Mouse (Mus musculus) liver, embryonic 15.5 days (tissue): Measurements from ENCODE around the gene Rem1. TPM values are rescaled to one million over a fixed set of nuclear protein-coding genes. Genes with fewer than 3 reads are reported as not detected.

ENCODE experiments used
- ATAC-seq: fragments of 200-750 bp; cut with Nextera tagmentation; 2 replicates; pipeline ENCODE4 v1.8.0; 2017; ENCODE audit warnings: moderate number of reproducible peaks, mild to moderate bottlenecking, moderate library complexity; ENCODE audit not compliant: insufficient read depth
- H3K27ac ChIP-seq: fragments of 300-500 bp; sonication (generic); replicated peaks from 2 replicates; pipeline ENCODE4 v1.5.1; 2015; ENCODE audit warnings: mild to moderate bottlenecking, inconsistent platforms
- H3K27me3 ChIP-seq: fragments of 300-500 bp; sonication (generic); 2 replicates; pipeline ENCODE4 v1.6.1; 2015; ENCODE audit warnings: mild to moderate bottlenecking, inconsistent platforms
- H3K36me3 ChIP-seq: fragments of 300-500 bp; sonication (generic); replicated peaks from 2 replicates; pipeline ENCODE4 v1.6.1; 2015; ENCODE audit warnings: moderate library complexity, mild to moderate bottlenecking, inconsistent platforms
- H3K4me1 ChIP-seq: fragments of 300-500 bp; sonication (generic); replicated peaks from 2 replicates; pipeline ENCODE4 v1.6.1; 2015; ENCODE audit warnings: inconsistent platforms
- H3K4me2 ChIP-seq: fragments of 300-500 bp; sonication (generic); 2 replicates; pipeline ENCODE4 v1.6.1; 2015; ENCODE audit warnings: moderate library complexity, mild to moderate bottlenecking, inconsistent platforms
- H3K4me3 ChIP-seq: fragments of 300-500 bp; sonication (generic); replicated peaks from 2 replicates; pipeline ENCODE4 v1.5.1; 2015; ENCODE audit warnings: mild to moderate bottlenecking, inconsistent platforms
- H3K9ac ChIP-seq: fragments of 300-500 bp; sonication (generic); 2 replicates; pipeline ENCODE4 v1.6.1; 2015; ENCODE audit warnings: moderate library complexity, mild to moderate bottlenecking, inconsistent platforms
- H3K9me3 ChIP-seq: fragments of 300-500 bp; sonication (generic); replicated peaks from 2 replicates; pipeline ENCODE4 v1.6.1; 2016; ENCODE audit warnings: inconsistent platforms
- WGBS: fragments of 180-500 bp; shearing (Covaris S2); methylation state at CpG from one replicate; pipeline ENCODE4 v1.1.7; 2015; ENCODE audit warnings: mixed read lengths; ENCODE audit not compliant: insufficient replicate concordance; 5-methylcytosine and 5-hydroxymethylcytosine counted together
- polyA plus RNA-seq: library from polyadenylated mRNA; unstranded; fragments of >200 nt; fragmentation: Nextera tagmentation; extraction: Ambion mirVana; gene quantifications from 2 replicates; pipeline ENCODE4 v1.2.1, GENCODE M21; 2015

The Rem1 gene
- 0.58 and 1.1 TPM in 2 replicates for polyA plus RNA-seq

DNA sequence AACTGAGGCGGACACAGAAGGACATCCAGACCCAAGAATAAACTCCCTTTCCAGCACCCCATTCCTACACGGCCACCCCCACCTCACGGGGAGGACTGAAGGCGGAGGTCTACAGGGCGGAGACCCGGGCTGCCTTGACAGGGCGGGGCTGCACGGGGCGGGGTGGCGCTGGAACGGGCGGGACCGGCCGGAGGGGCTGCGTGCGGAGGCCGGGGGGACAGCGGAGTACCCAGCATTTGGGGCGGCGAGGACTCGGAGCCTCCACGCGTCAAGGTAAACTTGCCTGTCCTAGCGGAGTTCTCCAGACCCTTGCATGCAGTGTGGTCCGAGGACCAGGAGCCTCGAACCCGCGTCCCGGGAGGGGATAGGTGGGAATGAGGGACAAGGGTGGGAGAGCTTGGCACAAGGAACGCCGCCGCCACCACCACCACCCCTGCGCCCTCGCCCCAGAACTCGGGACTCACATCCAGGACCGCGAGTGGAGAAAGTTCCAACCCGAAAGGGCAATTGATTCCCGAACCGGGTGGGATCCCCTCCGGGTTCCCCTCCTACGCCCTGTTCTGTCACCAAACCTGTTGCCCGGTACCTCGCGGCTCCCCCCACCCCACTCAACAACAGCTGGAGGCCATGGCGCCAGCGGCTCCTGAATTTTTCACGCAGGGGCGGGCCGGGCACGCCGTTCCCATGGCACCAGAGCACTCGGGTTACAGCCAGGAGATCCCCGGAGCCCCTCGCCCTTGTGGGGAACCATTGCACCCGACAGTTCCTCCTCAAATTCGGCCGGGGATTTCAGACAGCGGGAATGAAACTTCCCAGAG, at the start of gene Rem1:
Gene Rem1 (plus strand): TSS at position 178 of the 818 bp plus-strand sequence.
- ATAC-seq = no peak
- H3K4me2 ChIP-seq = peak within 1 kb of the TSS; percentile 45
- H3K9me3 ChIP-seq = no peaks in the 10 kb centered on the region
- H3K9ac ChIP-seq = no peak within 1 kb of the TSS
- peaks cover 74% of the 10 kb centered on the region for H3K27me3 ChIP-seq
- peak within 1 kb of the TSS; percentile 33 for H3K4me3 ChIP-seq
- H3K36me3 ChIP-seq = no peaks in the 10 kb centered on the region
- WGBS = 1% methylated on average over 59 of the region's 59 CpGs
- H3K4me1 ChIP-seq = peaks cover 9% of the 10 kb centered on the region
- H3K27ac ChIP-seq = no peak within 1 kb of the TSS

- Histone ChIP-seq H3K4me1 (no peaks in the 10 kb centered on the region), H3K36me3 (no peaks in the 10 kb centered on the region)
- WGBS = 44% methylated on average over 7 of the region's 7 CpGs
Observed at GRCm38 (mm10) chr2:152580107-152580506, 46.6 kb upstream of the Rem1 start, which contains the start of gene Defb19. Gene Defb19 (minus strand): TSS chr2:152580312.

DNA sequence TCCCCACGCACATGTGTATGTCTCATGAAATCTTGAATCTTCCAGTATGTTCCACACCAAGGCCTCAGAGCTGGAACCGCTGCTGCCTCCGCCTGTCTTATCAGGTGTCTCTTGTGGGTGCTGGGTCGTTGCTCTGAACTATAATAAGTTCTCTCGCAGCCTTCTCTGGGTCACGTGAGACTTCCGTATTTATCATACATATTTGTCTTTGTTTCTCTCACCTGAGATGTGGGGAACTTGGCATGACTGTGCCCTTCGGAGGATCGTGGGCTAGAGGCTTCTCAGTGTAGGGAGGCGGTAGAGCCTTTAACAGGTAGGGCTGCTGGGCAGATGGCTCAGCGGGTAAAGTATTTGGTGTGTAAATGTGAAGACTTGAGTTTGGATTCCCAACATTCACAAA, 46.1 kb upstream of the Rem1 start:
- Histone ChIP-seq H3K9ac (no peak overlapping the region), H3K4me3 (no peak overlapping the region), H3K27ac (no peak overlapping the region), H3K36me3 (no peaks in the 10 kb centered on the region), H3K4me1 (no peaks in the 10 kb centered on the region), H3K9me3 (no peaks in the 10 kb centered on the region), H3K4me2 (no peak overlapping the region), H3K27me3 (no peaks in the 10 kb centered on the region)
- no peak for ATAC-seq
- 59% methylated on average over 11 of the region's 11 CpGs for WGBS

More at GRCm38 (mm10) chr2:152580107-152580506, 46.6 kb upstream of the Rem1 start, which contains the start of gene Defb19:
- Histone ChIP-seq H3K9ac (no peak within 1 kb of the TSS), H3K4me3 (no peak within 1 kb of the TSS), H3K9me3 (no peaks in the 10 kb centered on the region), H3K4me2 (no peak within 1 kb of the TSS), H3K27ac (no peak within 1 kb of the TSS), H3K27me3 (no peaks in the 10 kb centered on the region)
- ATAC-seq = no peak

- ATAC-seq = no peak
- no peak overlapping the region for H3K9ac ChIP-seq
- no peaks in the 10 kb centered on the region for H3K27me3 ChIP-seq
- WGBS = 52% methylated on average over 4 of the region's 4 CpGs
- no peak overlapping the region for H3K4me2 ChIP-seq
- no peak overlapping the region for H3K27ac ChIP-seq
- no peaks in the 10 kb centered on the region for H3K36me3 ChIP-seq
- H3K9me3 ChIP-seq = no peaks in the 10 kb centered on the region
- no peak overlapping the region for H3K4me3 ChIP-seq
- H3K4me1 ChIP-seq = no peaks in the 10 kb centered on the region
Observed at GRCm38 (mm10) chr2:152586926-152587560, 39.7 kb upstream of the Rem1 start.

- Histone ChIP-seq H3K9ac (no peak overlapping the region), H3K4me3 (no peak overlapping the region), H3K27ac (no peak overlapping the region), H3K4me1 (no peaks in the 10 kb centered on the region), H3K27me3 (no peaks in the 10 kb centered on the region), H3K4me2 (no peak overlapping the region), H3K36me3 (no peaks in the 10 kb centered on the region), H3K9me3 (no peaks in the 10 kb centered on the region)
- no peak for ATAC-seq
- 36% methylated on average over 2 of the region's 2 CpGs for WGBS
Observed at GRCm38 (mm10) chr2:152588450-152588849, 38.3 kb upstream of the Rem1 start.

- H3K4me1 ChIP-seq = no peaks in the 10 kb centered on the region
- no peak overlapping the region for H3K4me3 ChIP-seq
- H3K4me2 ChIP-seq = no peak overlapping the region
- H3K27ac ChIP-seq = no peak overlapping the region
- no peaks in the 10 kb centered on the region for H3K36me3 ChIP-seq
- H3K9ac ChIP-seq = no peak overlapping the region
- WGBS = 32% methylated on average over 6 of the region's 6 CpGs
- H3K27me3 ChIP-seq = no peaks in the 10 kb centered on the region
- ATAC-seq = no peak
- no peaks in the 10 kb centered on the region for H3K9me3 ChIP-seq
Observed at GRCm38 (mm10) chr2:152589021-152589420, 37.7 kb upstream of the Rem1 start.

GRCm38 (mm10) chr2:152599299-152599698, 27.5 kb upstream of the Rem1 start, which contains the start of gene Defb45:
Gene Defb45 (minus strand): TSS chr2:152599399.
- ATAC-seq = no peak

DNA sequence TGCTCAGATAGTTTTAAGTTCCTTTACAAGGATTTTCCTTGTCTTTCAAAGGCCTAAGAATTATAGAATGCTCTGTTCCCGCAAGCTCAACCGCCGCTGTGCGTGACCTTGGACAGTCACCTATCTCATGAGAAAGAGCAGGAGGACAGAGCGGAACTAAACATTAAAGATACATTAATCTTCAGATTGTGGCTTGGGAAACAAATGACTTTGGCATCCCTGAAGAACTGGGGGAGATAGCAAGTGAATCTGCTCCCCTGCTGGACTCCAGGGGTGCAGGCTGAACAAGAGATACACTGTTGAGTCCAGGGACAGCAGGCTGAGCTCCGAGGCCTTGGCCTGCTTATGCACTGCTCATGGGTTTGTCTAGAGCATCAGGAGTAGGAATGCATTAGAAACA, 26.7 kb upstream of the Rem1 start:
- Histone ChIP-seq H3K9ac (no peak overlapping the region), H3K36me3 (no peaks in the 10 kb centered on the region), H3K27ac (no peak overlapping the region), H3K4me3 (no peak overlapping the region), H3K9me3 (no peaks in the 10 kb centered on the region), H3K27me3 (no peaks in the 10 kb centered on the region), H3K4me2 (no peak overlapping the region), H3K4me1 (no peaks in the 10 kb centered on the region)
- WGBS = 73% methylated on average over 6 of the region's 6 CpGs
- no peak for ATAC-seq

More at GRCm38 (mm10) chr2:152599299-152599698, 27.5 kb upstream of the Rem1 start, which contains the start of gene Defb45:
- Histone ChIP-seq H3K9me3 (no peaks in the 10 kb centered on the region), H3K4me3 (no peak within 1 kb of the TSS), H3K4me1 (no peaks in the 10 kb centered on the region), H3K27ac (no peak within 1 kb of the TSS), H3K9ac (no peak within 1 kb of the TSS), H3K4me2 (no peak within 1 kb of the TSS), H3K27me3 (no peaks in the 10 kb centered on the region), H3K36me3 (no peaks in the 10 kb centered on the region)
- WGBS = 56% methylated on average over 7 of the region's 7 CpGs

DNA sequence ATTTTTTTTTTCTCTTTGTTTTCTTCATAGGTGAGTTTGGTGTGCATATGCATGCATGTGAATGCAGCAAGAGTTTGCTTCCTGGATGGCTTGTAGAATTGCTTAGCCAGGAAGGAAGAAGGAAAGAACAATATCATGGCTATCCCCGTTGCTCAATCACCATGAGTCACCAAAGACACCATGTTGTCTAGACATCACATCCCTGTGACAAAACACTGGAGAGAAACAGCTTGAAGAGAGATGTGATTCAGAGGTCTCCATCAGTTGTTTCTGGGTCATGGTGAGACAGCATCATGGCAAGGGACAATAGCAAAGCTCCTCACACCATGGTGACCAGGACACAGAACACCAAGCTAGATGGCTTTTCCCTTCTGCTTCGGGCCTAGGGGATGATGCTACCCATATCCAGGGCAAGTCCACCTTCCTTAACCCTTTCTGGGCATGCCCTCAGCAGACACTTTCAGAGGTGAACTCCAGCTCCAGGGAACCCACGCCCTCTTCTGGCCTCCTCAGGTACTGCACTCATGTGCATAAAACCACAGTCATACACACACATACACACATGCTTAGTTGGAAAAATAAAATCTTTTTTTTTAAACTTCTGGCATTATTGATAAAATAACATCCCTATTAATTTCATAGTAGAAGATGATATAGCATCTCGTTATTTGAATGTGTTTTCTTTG, 25.3 kb upstream of the Rem1 start:
- Histone ChIP-seq H3K9me3 (no peaks in the 10 kb centered on the region), H3K4me3 (no peak overlapping the region), H3K27me3 (no peaks in the 10 kb centered on the region), H3K36me3 (no peaks in the 10 kb centered on the region), H3K9ac (no peak overlapping the region), H3K27ac (no peak overlapping the region), H3K4me2 (no peak overlapping the region), H3K4me1 (no peaks in the 10 kb centered on the region)
- ATAC-seq = no peak
- WGBS = 40% methylated on average over 4 of the region's 4 CpGs

DNA sequence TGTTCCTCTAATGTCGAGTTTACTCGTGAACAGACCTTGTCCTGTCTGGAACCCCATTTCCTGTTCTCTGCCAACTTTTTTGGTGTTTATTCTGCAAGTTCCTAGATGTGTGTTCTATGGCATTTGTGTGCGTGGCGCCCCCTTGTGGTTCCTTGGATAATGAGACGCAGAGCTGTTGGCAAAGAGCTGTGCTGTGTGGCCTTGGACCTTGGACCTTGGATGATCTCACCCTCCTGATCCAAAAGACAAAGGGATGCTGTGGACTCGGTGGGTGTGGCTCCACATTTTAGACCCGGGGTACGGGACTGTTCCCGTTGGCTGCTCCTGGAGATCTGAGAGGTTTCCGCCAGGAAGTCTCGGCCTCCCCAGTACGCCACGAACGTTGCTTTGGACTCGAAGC, 22.7 kb upstream of the Rem1 start, which contains the start of gene Defb36:
Gene Defb36 (plus strand): TSS at position 271 of the 400 bp plus-strand sequence.
- no peak within 1 kb of the TSS for H3K27ac ChIP-seq
- WGBS = 67% methylated on average over 15 of the region's 15 CpGs
- H3K4me1 ChIP-seq = no peaks in the 10 kb centered on the region
- H3K4me3 ChIP-seq = no peak within 1 kb of the TSS
- H3K9ac ChIP-seq = no peak within 1 kb of the TSS
- H3K9me3 ChIP-seq = no peaks in the 10 kb centered on the region
- no peaks in the 10 kb centered on the region for H3K27me3 ChIP-seq
- no peak for ATAC-seq
- H3K36me3 ChIP-seq = no peaks in the 10 kb centered on the region
- H3K4me2 ChIP-seq = no peak within 1 kb of the TSS

DNA sequence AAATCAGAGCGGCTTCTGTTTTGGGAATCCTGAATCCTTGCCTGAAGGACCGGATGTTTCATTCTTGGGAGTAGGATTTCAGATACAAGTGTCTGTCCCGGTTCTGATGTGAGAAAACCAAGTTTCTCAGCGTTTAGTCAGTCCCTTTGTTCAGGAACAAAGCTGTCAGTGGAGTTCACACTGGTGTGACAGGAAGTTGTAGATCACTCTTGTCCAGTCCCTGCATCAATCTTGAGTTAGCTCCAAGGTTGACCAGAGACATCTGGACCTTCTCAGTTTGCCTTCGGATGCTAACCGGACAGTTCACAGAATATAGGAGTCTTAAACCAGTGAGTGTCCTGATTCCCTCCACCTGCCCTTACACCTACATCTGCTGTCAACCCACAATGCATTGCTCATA, 19.0 kb upstream of the Rem1 start:
- Histone ChIP-seq H3K4me1 (no peaks in the 10 kb centered on the region), H3K36me3 (no peaks in the 10 kb centered on the region), H3K9ac (no peak overlapping the region), H3K27me3 (no peaks in the 10 kb centered on the region), H3K4me2 (no peak overlapping the region), H3K9me3 (no peaks in the 10 kb centered on the region), H3K27ac (no peak overlapping the region), H3K4me3 (no peak overlapping the region)
- ATAC-seq = no peak
- WGBS = 47% methylated on average over 6 of the region's 6 CpGs
